Mouse (Mus musculus): ENCODE results near the gene Gfra1.

GRCm38 (mm10) chr19:58453581-58453980 lies 2.1 kb downstream of the Gfra1 start:
- TF ChIP-seq POLR2A (IDR thresholded peaks at IDR 0.05; ENCODE audit: extremely low read depth, insufficient read depth, low read length) (no peak), CTCF (IDR thresholded peaks at IDR 0.05; ENCODE audit: extremely low read depth, insufficient read depth, low read length) (no peak)

Data from cortical plate, adult 2 months (tissue).